Mouse (Mus musculus) lung, postnatal 25 days (tissue): ENCODE results near the gene Adam25.
"Not testable (repeated sequence)": the region's sequence is repeated elsewhere in the genome, so short reads cannot be mapped to it uniquely, and the experiment has no call there.

Source experiments
- DNase-seq: peaks from one replicate; pipeline ENCODE4 v3.0.0; 2022; ENCODE audit warnings: low spot score

Gene Adam25

DNA sequence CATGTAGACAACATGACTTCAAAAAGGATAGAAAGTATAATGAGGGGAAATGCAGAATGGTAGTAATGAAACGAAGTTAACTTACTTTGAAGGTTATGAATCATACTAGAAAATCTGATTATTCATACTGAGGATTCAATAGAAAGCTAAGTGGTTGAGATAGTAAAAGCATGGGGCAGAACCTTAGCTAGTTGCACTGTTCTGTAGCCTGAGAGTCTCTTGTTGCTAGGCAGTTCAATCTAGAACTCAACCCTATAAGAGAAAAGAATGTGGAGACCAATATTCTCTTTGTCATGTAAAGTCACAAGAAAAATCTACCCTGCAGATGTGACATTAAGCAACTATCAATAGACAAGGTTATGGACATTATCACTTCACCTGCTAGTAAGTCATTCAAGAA lies at the start of gene Adam25:
TSS of gene Adam25 (plus strand) at position 301 of the 400 bp plus-strand sequence.
- not testable (repeated sequence) for DNase-seq

DNA sequence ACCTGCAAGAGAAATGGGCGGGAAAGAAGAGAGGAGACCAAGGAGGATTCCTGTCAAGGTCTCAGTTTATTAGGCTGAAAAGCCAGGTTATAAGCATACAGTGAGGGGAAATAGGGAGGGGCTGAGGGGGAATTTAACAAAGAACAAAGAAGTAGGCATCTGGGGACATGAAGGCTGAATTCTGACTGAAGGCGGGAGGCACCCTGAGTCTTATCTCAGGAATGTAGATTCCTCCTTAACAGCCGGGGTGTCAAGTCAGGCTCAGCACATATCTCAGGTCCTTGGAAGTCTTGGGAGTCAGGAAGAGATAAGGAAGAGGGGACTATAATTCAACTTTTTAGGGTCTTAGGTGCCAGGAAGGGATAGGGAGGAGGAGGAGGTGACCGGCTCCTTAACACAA lies 36.6 kb upstream of the Adam25 start:
- DNase-seq = not testable (repeated sequence)

DNA sequence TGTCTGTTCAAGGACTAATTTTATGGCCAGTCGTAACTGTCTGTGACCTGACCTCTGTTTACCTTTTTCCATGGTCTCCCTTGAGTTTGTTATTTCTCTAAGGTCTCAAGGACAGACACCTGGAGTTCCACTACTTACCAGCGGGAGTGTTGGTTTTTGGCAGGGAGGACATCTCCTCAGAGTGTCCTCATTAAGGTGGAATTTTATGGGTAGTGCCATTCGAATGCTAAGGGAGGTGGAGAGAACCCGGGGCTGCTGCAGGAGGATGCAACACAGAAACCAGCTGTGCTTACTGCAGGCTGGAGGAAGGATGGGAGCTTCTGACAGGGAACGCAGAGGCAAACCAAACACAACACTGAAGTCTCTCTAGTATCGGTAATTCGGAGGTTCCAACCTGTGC lies 36.0 kb upstream of the Adam25 start:
- DNase-seq = no peak

DNA sequence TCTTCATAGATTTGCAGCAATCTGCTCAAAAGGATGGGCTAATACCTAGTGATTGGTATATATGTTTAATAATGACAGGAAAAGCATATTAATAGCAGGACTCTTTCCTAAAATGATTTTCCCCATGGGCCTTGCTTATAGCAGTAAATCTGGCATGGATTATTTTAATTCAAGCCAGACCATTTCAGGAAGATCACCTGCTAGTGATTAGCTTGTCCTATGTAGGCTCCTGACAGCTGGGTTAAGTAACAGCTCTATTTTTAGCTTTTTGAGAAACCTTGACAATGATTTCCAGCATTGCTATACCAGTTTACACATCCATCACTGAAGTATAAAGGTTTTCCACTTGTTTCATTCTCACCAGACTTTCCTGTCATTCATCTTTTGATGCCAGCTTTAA lies 31.3 kb downstream of the Adam25 start:
- DNase-seq = no peak

DNA sequence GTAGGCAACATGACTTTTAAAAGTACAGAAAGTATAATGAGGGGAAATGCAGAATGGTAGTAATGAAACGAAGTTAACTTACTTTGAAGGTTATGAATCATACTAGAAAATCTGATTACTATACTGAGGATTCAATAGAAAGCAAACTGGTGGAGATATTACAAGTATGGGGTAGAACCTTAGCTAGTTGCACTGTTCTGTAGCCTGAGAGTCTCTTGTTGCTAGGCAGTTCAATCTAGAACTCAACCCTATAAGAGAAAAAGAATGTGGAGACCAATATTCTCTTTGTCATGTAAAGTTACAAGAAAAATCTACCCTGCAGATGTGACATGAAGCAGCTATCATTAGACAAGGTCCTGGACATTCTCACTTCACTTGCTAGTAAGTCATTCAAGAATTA lies 41.0 kb downstream of the Adam25 start, which contains the start of gene Adam20:
TSS of gene Adam20 (plus strand) at position 301 of the 400 bp plus-strand sequence.
- DNase-seq = not testable (repeated sequence)

DNA sequence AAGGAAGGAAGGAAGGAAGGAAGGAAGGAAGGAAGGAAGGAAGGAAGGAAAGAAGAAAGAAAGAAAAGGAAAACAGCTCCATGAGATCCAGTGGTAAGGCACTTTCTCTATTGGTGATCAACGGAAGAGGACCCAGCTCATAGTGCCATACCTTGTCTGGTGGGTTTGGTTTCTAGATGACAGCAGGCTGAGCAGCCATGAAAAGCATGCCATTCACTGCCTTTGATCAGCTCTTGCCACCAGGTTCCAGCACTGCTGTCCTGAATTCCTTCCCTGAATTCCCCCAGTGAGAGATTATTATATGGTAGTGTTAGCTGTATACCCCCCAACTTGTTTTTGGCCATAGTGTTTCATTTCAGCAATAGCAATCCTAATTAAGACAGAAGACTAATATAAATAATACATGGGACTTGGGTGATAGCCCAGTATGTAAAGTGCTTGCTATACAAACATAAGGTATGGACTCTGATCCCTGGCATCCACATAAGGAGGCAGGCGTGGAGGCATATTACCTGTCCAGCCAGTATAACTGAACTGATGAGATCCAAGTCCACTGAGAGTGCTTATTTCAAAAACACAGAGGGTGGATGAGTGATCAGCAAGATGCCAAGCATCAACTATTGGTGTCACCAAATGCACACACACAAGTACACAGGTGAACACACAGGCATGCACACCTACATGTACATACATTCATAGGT lies 51.5 kb downstream of the Adam25 start:
- no peak for DNase-seq
